Mouse (Mus musculus): Measurements from ENCODE around the gene Enpp1.

The Enpp1 gene

DNA sequence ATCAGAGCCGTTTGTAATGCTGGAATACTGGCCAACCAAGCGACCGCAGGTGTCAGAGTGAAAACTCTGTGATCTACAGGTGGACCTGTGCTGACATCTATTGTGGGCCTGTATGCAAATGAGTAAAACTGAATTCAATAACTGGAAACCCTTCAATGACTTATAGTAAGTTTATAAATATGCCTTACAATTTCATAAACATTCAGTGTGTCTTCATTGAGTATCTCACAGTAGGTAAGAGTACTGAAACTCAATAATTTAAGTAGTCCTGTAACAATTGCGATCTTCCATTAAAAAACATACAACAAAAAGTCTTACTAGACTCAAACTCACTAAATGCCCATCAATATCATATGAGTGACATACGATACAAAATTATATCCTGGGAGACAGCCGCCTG is 1.6 kb downstream of the Enpp1 start:
- no peak for DNase-seq

DNA sequence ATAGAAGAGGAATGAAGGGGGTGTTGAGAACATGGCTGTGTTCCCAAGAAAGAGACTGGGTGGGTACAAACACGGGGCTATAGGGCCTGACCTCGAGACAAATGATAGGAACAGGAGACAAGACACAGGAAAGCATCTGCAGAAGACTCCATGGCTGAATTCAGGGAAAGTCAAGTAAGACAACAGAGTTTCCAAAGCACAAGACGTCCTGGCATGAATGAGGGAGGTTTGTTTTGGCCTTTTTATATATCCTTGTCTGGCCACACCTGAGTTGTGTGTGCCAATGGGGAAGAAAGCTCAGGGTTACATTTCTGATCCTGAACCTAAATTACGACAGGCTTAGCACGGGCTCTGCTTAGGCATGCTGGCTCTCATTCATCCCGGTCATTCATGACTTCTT is 4.2 kb downstream of the Enpp1 start:
- DNase-seq = no peak

DNA sequence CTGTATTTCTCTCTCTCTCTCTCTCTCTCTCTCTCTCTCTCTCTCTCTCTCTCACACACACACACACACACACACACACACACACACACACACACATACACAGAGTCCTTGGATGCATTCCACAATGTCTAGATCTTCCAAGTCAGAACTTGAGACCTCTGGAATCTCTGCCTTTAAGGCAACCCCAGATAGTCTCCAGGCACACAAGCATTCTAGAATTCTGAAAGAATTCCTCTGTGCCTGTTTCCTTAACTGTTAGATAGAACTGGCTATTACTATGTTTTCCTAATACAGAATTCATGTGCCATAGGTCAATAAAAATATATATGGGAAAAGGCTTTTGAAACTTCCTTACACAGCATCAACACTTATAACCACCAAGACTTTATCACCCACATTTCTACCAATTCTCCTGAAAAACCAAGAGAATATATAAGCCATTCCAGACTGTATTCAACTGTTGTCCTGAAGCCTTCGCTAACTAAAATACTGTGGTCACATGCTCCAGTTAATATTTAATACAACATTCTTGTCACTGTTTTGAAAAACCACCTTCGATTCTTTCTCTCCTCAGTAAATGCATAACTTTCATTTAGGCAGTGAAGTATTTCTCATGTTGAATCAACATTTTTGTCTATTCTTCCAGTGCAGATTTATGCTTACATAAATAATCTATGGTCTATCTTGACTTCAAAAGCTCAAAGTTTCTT is 5.4 kb downstream of the Enpp1 start:
- DNase-seq = no peak

DNA sequence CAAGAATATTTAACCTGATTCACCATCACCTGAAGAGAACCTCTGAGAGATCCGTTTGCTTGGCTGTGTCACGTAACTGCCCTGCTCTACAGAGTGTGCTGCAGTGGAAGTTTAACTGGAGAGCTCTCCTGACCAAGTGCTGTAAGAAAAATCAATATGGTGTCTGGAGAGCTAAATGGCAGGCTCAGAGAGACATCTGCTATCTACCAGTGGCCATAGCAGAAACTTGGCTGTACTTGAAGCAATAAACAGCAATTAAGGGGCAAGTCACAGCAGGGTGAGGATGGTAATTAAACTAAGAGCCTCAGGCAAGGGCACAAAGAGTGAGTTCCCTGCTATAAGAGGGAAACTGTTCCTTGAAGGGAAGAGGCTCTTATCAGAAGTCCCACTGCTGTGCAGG is 9.3 kb downstream of the Enpp1 start:
- DNase-seq = no peak

DNA sequence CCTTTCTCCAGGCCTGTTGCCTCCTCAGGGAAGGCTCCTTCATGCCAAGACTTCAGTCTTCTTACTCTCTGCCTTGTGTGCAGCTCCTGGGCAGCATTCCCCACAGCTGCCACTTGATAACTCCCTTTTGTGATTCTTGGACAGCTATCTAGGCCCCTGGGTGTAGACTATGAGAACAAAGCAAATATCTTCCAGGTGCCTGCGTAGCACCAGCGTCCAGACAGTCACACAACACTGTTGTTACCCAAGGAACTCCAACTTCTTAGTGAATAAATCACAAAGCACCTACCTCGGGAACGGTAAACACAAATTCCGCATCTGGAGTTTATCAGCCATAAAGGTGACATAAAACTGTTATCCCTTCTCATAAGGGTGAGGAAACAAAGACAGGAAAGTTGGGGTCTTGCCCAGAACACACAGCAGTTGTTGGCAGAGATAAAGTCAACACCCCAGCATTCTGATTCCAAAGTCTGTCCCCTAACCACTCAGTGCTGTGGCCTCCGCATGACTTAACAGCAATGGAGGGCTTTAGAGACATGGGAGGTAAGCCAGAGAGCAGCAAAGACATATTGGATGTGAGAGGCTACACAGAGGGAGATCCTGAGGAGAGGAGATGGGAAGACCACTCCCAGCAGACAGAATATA is 13.7 kb downstream of the Enpp1 start:
- no peak for DNase-seq

DNA sequence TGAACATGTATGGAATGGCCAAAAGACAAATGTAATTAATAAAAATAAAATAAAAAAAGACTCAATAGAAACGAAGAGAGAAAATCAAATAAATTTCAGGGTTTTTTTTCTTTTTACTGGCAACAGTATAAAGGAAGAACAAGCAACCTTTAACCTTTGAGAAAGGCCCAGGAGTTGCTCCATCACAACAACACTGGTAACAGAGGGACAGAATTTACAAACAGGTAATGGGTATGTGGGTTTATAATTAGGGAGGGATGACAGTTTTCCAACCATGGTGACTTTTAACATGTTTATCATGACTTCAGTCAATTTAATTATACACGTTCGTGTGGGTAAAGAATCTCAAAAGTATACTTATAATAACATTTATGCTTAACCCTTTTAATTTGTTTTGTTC is 15.2 kb downstream of the Enpp1 start:
- no peak for DNase-seq

DNA sequence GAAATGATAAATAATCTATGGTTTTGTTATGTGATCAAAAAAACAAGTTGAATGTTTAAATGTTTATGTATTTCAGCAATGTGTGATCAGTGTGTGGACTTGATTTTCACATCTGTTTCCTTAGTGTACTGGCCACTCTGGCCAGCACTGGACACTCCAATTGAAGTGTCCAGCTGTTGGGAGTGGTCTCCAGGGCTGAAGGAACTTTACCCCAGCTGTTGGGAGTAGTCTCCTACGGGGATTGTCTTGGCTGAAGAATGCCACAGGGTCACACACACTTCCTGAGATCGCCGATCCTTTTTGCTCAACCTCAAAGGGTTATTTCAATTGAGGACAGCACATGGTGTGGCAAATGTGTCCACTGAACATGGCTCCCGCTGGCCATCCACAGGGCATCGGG is 16.2 kb downstream of the Enpp1 start:
- no peak for DNase-seq

DNA sequence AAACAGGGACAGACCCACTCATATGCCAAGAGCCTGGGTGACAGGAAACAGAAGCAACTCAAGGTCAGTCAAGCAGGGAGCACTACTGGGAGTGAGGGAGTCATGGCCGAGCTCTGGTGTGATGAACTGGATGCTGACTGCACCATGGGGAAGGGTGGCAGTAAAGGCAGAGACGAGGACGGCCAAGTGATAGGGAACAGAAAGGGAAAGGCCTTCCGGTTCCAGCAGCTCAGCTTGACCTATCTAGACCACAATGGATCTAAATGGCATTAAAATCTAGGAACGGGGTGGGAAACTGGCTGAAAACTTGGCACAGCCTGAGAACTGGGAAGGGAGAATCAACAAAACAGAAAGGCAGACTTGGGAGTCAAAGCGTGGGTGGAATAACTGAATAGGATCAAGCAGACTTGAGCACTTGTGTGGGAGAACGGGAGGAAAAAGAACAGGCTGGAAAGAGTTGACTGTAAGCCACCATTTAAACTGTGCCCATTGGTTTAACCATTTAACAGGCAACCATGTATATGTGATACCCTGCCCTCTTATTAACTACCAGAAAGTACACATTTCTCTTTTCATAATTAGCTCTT is 29.3 kb downstream of the Enpp1 start:
- DNase-seq = no peak

DNA sequence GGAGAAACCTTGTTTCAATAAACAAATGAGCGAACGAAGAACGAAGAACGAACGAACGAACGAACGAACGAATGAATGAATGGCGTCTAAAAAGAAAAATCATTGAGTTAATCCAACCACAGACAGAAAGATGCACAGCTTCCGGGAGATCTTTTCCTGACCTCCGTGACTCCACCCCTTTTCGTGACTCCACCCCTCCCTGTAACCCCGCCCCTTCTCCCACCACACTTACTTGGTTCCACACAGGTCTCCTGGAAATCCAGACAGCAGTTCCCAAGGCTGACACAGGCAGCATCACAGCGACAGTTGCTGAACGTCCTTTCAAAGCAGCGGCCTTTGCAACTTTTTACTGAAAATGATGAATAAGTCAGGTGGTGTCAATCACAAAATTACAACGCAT is 34.3 kb downstream of the Enpp1 start:
- DNase-seq = no peak

DNA sequence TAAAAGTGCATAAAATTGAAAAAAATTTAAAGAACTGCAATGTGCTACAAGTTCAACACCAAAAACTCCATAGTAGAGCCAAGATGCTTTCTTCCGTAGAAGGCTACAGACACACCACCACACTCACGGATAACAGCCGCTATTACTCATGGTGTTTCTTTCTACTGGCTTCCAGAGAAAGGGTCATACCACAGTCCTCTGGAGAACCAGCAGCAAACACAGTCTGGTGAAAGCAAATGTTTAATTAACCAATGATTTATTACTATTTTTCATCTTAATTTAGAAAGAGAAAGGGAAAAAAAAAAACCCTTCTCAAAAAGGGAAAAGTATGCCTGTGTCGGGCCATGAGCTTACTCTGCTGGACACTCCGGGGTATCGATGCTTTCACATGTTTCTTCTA is 37.7 kb downstream of the Enpp1 start:
- DNase-seq = no peak

DNA sequence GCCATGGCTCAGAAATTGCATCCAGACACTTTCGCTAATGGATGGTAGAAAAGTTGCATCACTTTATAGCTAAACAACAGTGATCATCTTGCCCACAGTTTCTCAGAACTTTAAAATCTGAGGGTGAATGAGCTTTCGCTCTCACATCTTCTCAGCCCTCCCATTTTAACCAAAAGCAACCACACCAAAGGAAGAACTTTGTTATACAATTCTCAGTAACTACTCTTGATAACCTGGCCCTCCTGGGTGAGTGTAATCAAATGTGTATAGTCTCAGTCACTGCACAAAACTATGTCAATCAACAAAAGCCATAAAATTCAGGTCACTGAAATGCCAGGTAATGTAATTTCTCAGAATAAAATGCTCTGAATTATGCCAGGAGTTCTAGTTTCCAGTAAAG is 39.0 kb downstream of the Enpp1 start:
- DNase-seq = no peak

DNA sequence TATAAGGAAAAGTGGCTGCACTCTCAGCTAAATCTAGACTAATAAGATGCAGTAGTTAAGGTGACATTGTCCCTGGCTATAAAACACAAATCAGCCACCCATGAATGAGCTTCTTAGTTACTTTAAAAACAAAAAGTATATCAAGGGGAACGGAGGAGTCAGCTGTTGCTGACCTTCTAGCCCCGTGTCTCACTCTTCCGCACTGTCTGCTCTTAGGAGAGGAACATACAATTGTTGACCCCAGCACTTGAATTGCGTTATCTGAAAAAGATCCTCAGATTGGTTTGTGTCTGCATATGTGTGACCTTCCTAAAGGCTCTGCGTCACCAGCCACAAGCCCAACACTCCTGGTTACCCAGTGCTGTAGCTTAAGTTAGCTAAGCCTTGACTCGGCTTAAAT is 41.4 kb downstream of the Enpp1 start:
- DNase-seq = no peak

DNA sequence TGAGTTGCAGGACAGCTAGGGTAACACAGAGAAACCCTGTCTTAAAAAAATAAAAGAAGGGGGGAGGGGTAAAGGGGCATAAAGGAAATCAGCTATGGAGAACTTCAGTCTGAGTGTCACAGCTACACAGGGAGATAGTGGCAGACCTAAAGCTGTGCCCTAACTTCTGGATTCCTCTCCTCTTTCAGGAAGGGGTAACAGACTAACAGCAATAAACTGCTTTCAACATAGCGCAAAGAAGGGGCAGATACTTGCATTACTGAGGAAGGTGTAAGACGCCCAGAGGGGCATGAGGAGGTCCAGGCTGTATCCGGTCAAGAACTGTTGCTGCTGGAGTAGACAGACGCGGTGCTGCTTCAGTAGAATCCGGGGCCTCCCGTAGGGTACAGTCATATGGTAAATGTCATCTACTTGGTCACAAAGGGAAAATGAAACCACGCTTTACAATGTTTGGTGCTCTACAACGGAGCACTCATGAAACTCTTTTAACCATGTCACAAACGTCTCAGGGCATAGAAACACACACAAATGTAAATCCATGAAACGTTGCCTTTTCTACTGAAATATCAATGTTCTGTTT is 60.9 kb downstream of the Enpp1 start:
- no peak for DNase-seq

DNA sequence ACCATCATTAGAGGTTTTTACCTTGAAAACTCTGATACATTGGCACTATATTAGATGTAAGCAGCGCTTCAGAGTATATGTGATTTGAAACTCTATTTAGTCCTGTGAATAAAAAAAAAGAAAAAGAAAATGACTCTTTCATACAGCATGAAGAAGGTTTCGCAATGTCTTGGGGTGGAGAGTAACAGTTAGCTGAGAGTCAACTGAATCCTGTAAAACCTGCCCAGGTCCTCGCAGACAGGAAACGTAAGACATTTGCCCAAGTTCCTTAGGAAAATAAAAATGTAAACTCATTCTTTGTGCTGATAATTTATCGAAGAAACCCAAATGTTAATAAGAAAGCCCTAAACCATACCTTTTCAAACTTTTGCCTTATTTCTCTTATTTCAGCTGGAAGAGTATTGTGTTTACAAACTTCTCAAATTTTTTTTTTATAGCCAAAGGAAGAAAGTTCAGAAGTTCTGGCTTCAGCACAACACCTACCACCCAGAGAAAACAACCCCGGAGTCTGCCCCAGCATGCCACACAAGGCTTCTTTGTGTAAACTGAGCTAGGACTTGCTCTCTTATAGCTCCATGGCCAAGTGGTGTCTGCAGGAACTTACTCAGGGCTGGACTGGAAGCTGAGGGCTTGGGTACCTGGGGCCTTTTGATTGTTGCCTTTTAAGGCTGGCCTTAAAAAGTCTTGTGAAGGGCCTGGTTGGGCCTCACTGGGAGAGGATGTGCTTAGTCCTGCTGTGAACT is 63.8 kb downstream of the Enpp1 start:
- DNase-seq = no peak

DNA sequence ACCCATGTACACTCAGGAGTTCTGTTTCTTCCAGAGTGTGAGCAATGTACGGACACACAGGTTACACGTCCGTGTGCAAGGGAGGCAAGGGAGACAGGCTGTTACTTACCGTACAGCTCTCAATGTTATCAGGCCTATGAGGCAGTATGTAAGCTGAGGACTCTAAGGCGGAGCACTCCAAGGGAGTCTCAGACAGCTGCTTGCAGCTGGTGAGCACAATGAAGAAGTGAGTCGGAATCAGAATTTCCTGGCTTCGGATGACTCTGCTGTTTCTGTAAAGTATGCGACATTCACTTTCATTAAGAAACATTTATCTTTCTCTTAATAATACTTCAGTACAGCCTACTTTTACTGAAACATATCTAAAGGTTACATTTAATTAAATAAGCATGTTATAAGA is 66.8 kb downstream of the Enpp1 start:
- DNase-seq = no peak

DNA sequence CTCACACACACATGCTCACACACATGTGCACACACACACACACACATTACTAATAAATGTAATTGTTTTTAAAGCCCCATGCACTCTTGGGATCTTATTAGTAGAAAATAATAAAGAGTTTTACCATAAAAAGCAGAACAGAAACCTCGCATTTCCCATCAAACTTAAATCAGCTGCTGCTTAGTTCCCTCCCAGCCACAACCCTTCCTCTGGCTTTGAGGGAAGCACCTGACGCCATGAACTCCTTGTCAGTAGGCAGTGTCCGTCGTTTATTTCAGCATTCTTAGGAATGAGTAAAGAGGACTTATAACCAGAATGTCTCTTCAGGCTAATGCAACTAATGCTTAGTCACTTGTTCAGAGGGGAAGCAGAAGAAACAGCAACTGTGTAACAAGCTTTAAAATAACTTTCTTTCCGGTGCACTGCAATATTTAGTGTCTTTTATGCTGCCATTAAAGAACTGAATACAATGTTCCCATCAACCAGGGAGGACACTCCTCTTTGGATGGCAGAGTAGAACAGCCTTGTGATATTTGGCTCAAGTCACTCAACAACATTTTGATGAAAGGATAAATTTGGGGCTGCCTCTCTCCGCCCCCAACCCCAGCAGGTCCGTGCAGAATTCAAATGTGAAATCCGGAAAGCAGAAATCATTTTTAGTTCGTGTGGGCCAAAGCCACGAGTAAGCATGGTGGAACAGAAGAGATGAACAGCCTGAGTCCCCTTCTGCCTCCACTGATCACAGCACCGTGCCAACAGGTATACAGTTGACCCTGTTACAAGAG is 69.0 kb downstream of the Enpp1 start:
- no peak for DNase-seq

DNA sequence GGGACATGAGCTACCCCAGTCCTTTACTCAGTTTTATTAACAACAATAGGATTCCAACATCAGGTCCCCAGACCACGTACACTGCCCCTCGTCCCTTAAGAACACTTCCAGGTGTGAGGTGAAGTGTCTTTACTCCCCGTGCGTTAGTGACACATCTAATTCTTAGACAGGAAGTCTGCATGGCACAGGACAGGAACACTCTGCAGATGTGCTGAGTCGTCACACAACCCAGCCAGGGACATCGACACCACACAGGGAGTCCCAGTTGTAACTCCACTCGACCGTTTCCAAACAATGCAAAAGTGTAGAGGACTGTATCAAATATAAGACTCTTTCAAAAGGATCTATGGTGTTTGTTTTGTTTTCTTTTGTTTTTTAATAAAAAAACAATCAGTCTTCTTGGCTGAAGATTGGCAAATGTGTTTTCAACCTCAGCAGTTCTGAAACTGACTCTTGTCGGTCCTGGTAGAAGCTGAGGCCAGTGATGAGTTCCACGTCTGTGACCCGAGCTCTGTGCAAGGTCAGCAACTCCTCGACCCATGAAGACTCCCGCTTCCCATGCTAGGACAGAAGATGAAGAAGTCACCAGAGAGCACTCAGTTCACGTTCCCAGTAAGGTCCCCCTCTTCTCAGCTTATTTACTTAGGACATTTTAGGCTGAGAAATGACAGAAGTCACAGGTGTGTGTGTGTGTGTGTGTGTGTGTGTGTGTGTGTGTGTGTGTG is 70.4 kb downstream of the Enpp1 start:
- no peak for DNase-seq

DNA sequence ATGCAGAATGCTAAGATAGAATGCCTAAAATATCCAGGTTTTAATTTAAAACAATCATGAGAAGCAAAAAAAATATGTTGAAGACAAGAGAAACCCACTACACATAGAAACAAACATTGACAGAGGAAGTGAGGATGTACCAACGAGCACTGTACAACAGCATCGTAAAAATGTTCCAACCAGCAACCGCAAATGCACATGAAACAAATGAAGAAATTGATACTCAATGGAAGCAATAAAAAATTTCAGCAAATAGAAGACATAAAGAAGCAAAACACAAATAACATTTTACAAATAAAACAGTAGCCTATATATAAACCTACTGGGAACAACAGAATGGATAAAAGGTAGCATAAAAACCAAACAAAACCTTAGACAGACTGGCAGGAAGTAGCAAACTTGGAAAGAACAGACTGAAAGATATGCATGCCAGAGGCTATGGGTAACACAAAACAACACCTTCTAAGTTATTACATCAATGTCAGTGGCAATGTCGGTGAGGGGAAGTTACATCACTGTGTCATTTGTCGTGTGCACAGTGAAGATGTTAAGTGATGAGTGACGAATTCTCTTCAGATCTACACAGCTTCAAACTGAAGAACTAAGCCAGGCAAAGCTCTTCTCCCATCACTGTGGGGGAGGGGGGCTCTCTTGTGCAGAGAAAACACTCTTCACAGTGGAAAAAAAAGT is 71.6 kb downstream of the Enpp1 start:
- DNase-seq = no peak

DNA sequence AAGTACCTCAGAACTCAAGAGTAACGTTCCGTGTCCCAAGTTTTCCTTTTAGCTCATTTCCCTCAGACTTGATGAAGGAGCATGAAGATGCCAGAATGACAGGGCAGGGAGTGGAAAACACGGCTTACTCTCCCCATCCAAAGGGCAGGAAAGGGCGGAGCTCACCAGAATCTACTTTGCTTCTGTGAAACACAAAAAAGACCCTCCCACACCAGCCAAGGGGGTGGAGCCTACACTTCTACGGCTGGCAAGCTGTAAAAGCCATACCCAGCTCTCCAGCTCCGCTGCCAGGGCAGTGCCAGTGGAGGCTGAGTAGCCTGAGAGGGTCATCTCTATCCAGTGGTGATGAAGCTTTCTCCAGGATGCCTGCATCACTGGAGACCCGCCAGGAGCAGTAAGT is 72.4 kb downstream of the Enpp1 start:
- DNase-seq = no peak

DNA sequence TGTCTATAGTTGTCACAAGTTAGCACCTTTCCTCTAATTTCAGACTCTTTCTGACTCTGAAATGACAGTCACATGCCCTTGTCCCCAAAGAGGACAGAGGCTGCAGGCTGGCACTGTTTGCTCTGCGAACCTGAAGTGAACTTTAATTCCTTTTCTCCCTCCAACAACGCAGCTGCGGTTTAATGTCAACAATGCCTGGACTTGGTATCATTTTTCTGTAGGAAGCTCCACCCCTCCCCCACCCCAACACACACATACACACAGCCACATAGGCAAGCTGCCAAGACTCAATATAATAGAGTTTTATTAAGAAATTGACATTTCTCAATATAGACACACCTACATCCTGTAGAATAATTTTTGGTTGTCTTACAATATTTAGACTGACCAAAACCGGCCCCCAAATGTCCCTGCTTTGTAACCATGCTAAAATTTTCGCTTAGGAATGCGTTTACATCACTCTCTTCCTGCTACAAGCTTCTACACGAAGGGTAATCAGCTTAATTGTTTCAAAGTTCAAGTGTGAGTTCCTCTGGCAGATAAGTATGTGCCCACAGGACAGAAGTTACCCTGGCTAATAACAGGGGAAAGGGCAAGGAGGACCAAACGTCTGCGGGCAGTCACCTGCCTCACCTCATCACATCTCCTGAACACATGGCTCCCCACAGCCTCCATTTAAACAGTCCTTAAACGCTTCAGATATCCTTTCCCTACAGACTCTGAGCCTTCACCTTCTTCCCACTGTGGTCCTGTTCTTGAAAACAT is 73.5 kb downstream of the Enpp1 start:
- DNase-seq = no peak

DNA sequence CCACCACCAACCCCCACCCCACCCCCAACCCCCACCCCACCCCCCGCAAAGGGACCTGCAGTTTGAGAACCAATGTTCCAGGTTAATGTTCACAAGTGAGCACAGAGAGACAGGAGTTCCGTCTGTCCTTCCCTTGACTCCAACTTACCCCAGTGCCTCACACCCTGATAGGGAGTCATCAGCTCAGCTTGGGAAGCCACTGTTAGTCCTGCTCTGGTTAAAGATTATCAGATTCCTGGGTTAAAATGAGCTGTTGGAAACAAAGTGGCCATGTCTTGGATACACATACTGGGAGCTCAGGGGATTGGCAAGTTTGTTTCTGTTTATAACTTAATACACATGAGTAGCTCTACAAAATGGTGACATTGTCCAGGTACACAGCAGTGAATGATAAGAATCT is 75.0 kb downstream of the Enpp1 start:
- no peak for DNase-seq
